Comparison of ENCODE assay signal across 23 mouse cellular contexts in genomic region chr9:70356254-70356653, GRCm38 (mm10).
DNase-seq lines count a peak whose midpoint lies in the region; ATAC-seq and TF ChIP-seq lines count a peak whose summit lies in the region.
"Had no signal": no experiment of that assay in that cellular context is flagged by ENCODE, and none has a peak within 500 bp of the region (broad histone marks: within the 10 kb centered on the region; RNA-seq: fewer than 3 reads in every experiment).

No protein-coding gene starts in this region.

- no peak overlapping the region for H3K9ac ChIP-seq in lung, postnatal 0 days (replicated peaks; ENCODE audit: low read depth)
- H3K9ac ChIP-seq: embryonic facial prominence, embryonic 13.5 days; forebrain, embryonic 12.5 days; hindbrain, embryonic 14.5 days; liver, embryonic 15.5 days; stomach, embryonic 15.5 days had no signal

- TF ChIP-seq EP300 in lung, postnatal 0 days (IDR thresholded peaks at IDR 0.05), result no peak

- no peak overlapping the region for H3K27ac ChIP-seq in kidney, adult 2 months (ENCODE audit: insufficient read depth, low read depth, low read length)
- no peak overlapping the region for H3K27ac ChIP-seq in lung, postnatal 0 days (ENCODE audit: low read length)
- H3K27ac ChIP-seq in hindbrain, embryonic 10.5 days, result no peak overlapping the region
- H3K27ac ChIP-seq: embryonic facial prominence, embryonic 13.5 days; forebrain, embryonic 12.5 days; hindbrain, embryonic 14.5 days; liver, embryonic 15.5 days; macrophage; stomach, embryonic 15.5 days had no signal

- H3K4me2 ChIP-seq in lung, postnatal 0 days (replicated peaks; ENCODE audit: low read depth, low read length), result no peak overlapping the region
- H3K4me2 ChIP-seq: embryonic facial prominence, embryonic 13.5 days; forebrain, embryonic 12.5 days; hindbrain, embryonic 14.5 days; liver, embryonic 15.5 days; stomach, embryonic 15.5 days had no signal

- H3K4me3 ChIP-seq in kidney, adult 2 months (ENCODE audit: insufficient read depth, low read depth, low read length), result no peak overlapping the region
- H3K4me3 ChIP-seq in lung, postnatal 0 days (ENCODE audit: low read depth, low read length), result no peak overlapping the region
- H3K4me3 ChIP-seq in hindbrain, embryonic 10.5 days, result no peak overlapping the region
- H3K4me3 ChIP-seq: embryonic facial prominence, embryonic 13.5 days; forebrain, embryonic 12.5 days; liver, embryonic 15.5 days; stomach, embryonic 15.5 days had no signal

- H3K36me3 ChIP-seq in kidney, adult 2 months (ENCODE audit: control insufficient read depth, insufficient read depth, low read length), result peaks cover 1% of the 10 kb centered on the region; the same call in 1 of the 2 replicates
- H3K36me3 ChIP-seq in lung, postnatal 0 days (ENCODE audit: insufficient read depth, low read length), result peaks cover 26% of the 10 kb centered on the region; the same call in 1 of the 2 replicates
- H3K36me3 ChIP-seq in hindbrain, embryonic 10.5 days, result peaks cover 46% of the 10 kb centered on the region
- H3K36me3 ChIP-seq: G1E had no signal

- no peaks in the 10 kb centered on the region for H3K4me1 ChIP-seq in kidney, adult 2 months (ENCODE audit: control insufficient read depth, insufficient read depth, low read length)
- no peaks in the 10 kb centered on the region for H3K4me1 ChIP-seq in lung, postnatal 0 days (ENCODE audit: insufficient read depth, low read depth, low read length)
- peaks cover 9% of the 10 kb centered on the region; the same call in 1 of the 2 replicates for H3K4me1 ChIP-seq in hindbrain, embryonic 10.5 days (replicated peaks)
- H3K4me1 ChIP-seq: liver, embryonic 15.5 days; stomach, embryonic 15.5 days had no signal

- H3K9me3 ChIP-seq in lung, postnatal 0 days (ENCODE audit: low read length), result no peaks in the 10 kb centered on the region
- 0 out of 2 replicates have a peak, but pooled peaks cover 4% of the 10 kb centered on the region for H3K9me3 ChIP-seq in hindbrain, embryonic 10.5 days
- H3K9me3 ChIP-seq: G1E; liver, embryonic 15.5 days; stomach, embryonic 15.5 days had no signal

- TF ChIP-seq CTCF in kidney, adult 2 months (conservative IDR thresholded peaks at IDR 0.05; ENCODE audit: insufficient read depth, insufficient read length, low read depth, low read length), result no peak
- TF ChIP-seq CTCF in lung, postnatal 0 days (IDR thresholded peaks at IDR 0.05), result no peak

- TF ChIP-seq POLR2A in kidney, adult 2 months (IDR thresholded peaks at IDR 0.05; ENCODE audit: low read depth, low read length), result no peak

- no peak for ATAC-seq in lung, postnatal 0 days
- ATAC-seq: intestine, embryonic 16.5 days had no signal

- H3K27me3 ChIP-seq in kidney, adult 2 months (replicated peaks; ENCODE audit: control insufficient read depth, insufficient read depth, low read length), result no peaks in the 10 kb centered on the region
- H3K27me3 ChIP-seq in lung, postnatal 0 days (replicated peaks; ENCODE audit: insufficient read depth, low read length), result no peaks in the 10 kb centered on the region
- no peaks in the 10 kb centered on the region for H3K27me3 ChIP-seq in hindbrain, embryonic 10.5 days (ENCODE audit: insufficient read depth, poor library complexity, severe bottlenecking)
- H3K27me3 ChIP-seq: embryonic facial prominence, embryonic 13.5 days; forebrain, embryonic 12.5 days; liver, embryonic 15.5 days; stomach, embryonic 15.5 days had no signal

- DNase-seq in kidney, adult 2 months, result peak; percentile 10
- DNase-seq in kidney, adult 9 months, result no peak
- DNase-seq in lung, postnatal 36 days, result peak; percentile 2
- no peak for DNase-seq in lung, postnatal 0 days (ENCODE audit: low spot score)
- DNase-seq in kidney, postnatal 4 days, result peak; percentile 65 to 71
- DNase-seq in thymus, postnatal 25 days, result no peak
- no peak for DNase-seq in frontal cortex, postnatal 36 days (ENCODE audit: low spot score in 2 of 2)
- DNase-seq in hindbrain, embryonic 10.5 days (ENCODE audit: low spot score), result no peak
- DNase-seq: adrenal gland, postnatal 25 days; cerebellum, adult 9-11 months; heart, adult 18-20 months; midbrain, embryonic 14.5 days; right cerebral cortex, adult 18-20 months; spleen, adult 18-20 months; thymus, postnatal 4 days had no signal

- 61% methylated on average over 8 of the region's 8 CpGs for WGBS in kidney, adult 2 months
- 65% methylated on average over 8 of the region's 8 CpGs for WGBS in lung, postnatal 0 days
- 53% methylated on average over 8 of the region's 8 CpGs for WGBS in hindbrain, embryonic 10.5 days

Comparison
In these comparisons a context has a peak if more than half of its experiments do, and no peak if none do; other contexts are left out.
1. DNase-seq: peak in kidney, adult 2 months (single experiment), lung, postnatal 36 days (single experiment) and kidney, postnatal 4 days (2 of 2); none in kidney, adult 9 months (single experiment), lung, postnatal 0 days (single experiment), thymus, postnatal 25 days (single experiment), frontal cortex, postnatal 36 days (0 of 2) and hindbrain, embryonic 10.5 days (single experiment).